Mouse (Mus musculus) CH12.LX (cell line): ENCODE data around the gene Arap2. TPM values are rescaled to one million over a fixed set of nuclear protein-coding genes. Genes with fewer than 3 reads are reported as not detected.

Experiments used
- DNase-seq: peaks from one replicate; pipeline ENCODE4 v3.0.0-alpha.2; 2013; ENCODE audit errors: extremely low read depth
- H3K27ac ChIP-seq: 2 replicates; pipeline ENCODE4 v1.5.1; 2012; ENCODE audit warnings: low read depth, mild to moderate bottlenecking, control low read depth, moderate library complexity; ENCODE audit not compliant: insufficient read depth
- H3K27me3 ChIP-seq: replicated peaks from 2 replicates; pipeline ENCODE3; 2012; ENCODE audit warnings: inconsistent platforms
- H3K36me3 ChIP-seq, 2 experiments: replicated peaks in 1 of 2; 2 replicates each; pipeline versions ENCODE3 to v1.6.1; 2012; ENCODE audit warnings: inconsistent platforms in 1 of 2, low read length in 1 of 2, mild to moderate bottlenecking in 1 of 2, mixed read lengths in 1 of 2, moderate library complexity in 1 of 2; ENCODE audit not compliant: control insufficient read depth in 1 of 2, insufficient read depth in 1 of 2
- H3K4me1 ChIP-seq, 2 experiments: 2 replicates each; pipeline ENCODE4 v1.6.1; 2012; ENCODE audit warnings: inconsistent platforms in 1 of 2, moderate library complexity in 1 of 2; ENCODE audit not compliant: insufficient read depth in 2 of 2, control insufficient read depth in 1 of 2
- H3K4me2 ChIP-seq: 2 replicates; pipeline ENCODE4 v1.6.1; 2012; ENCODE audit warnings: low read depth, mild to moderate bottlenecking, control low read depth; ENCODE audit not compliant: poor library complexity, insufficient read depth, severe bottlenecking
- H3K4me3 ChIP-seq, 3 experiments: fragments of 150-350 bp in 1 of 3; sonication (generic) in 1 of 3; replicated peaks in 1 of 3; 2 replicates each; pipeline versions ENCODE3 to v1.5.1; 2011 to 2012; ENCODE audit warnings: low read depth in 2 of 3, low read length in 2 of 3, mild to moderate bottlenecking in 2 of 3, moderate library complexity in 2 of 3, control low read depth in 1 of 3, improper control_type of control experiment in 1 of 3, inconsistent platforms in 1 of 3, mixed read lengths in 1 of 3; ENCODE audit not compliant: poor library complexity in 1 of 3
- H3K79me2 ChIP-seq: replicated peaks from 2 replicates; pipeline ENCODE4 v1.6.1; 2012; ENCODE audit warnings: mild to moderate bottlenecking, moderate library complexity; ENCODE audit not compliant: control insufficient read depth, poor library complexity, insufficient read depth, severe bottlenecking; ENCODE audit errors: extremely low read depth
- H3K9ac ChIP-seq: 2 replicates; pipeline ENCODE4 v1.6.1; 2012; ENCODE audit warnings: low read depth, mild to moderate bottlenecking, control low read depth, moderate library complexity; ENCODE audit not compliant: insufficient read depth
- H3K9me3 ChIP-seq: replicated peaks from 2 replicates; pipeline ENCODE3; 2012; ENCODE audit warnings: low read length, inconsistent platforms, mixed read lengths
- ELF1 ChIP-seq: IDR thresholded peaks from 2 replicates; pipeline ENCODE4 v1.6.1; 2014; ENCODE audit warnings: low read depth, mild to moderate bottlenecking, inconsistent platforms, low read length, improper control_type of control experiment
- ZC3H11A ChIP-seq: IDR thresholded peaks from 2 replicates; pipeline ENCODE4 v1.6.1; 2012; ENCODE audit warnings: low read depth, mild to moderate bottlenecking, inconsistent platforms, low read length, improper control_type of control experiment
- dilution Hi-C: fragments of 300-500 bp; cut with MboI; formaldehyde crosslinking; loops from 2 replicates; pipeline ENCODE4 v1.14.3; 2020; ENCODE audit warnings: low sequenced_read_pairs; ENCODE audit not compliant: extremely low pct_unique_long_range_greater_than_20kb, extremely low pct_ligation_motif_present
- in situ Hi-C: fragments of 300-500 bp; cut with MboI; formaldehyde crosslinking; loops from 3 replicates; pipeline ENCODE4 v1.14.3; 2019; ENCODE audit warnings: low sequenced_read_pairs, low pct_ligation_motif_present, low pct_unique_long_range_greater_than_20kb, mixed read lengths
- polyA plus RNA-seq: library from polyadenylated mRNA; unstranded; fragments of >175 nt; gene quantifications from 2 replicates; pipeline ENCODE4 v1.2.1, GENCODE M21; 2012; ENCODE audit warnings: low read depth; ENCODE audit not compliant: insufficient read length
- total RNA-seq, 2 experiments: library from RNA; depleted of rRNA; stranded (reverse); fragments of 300-350 nt in 1 of 2; fragments of >200 nt in 1 of 2; gene quantifications; 2 replicates each; pipeline ENCODE4 v1.2.3; 2012 to 2014

Arap2 gene
- total and polyA plus RNA-seq, 3 experiments, result 6.6 to 15.1 (median 9.4) TPM

- Histone ChIP-seq H3K9ac (no peak overlapping the region), H3K27ac (no peak overlapping the region), H3K4me3 (no peak overlapping the region), H3K4me1 (peaks cover 0 to 5% of the 10 kb centered on the region in 2 experiments; a peak in 2 of 4 replicates), H3K79me2 (no peaks in the 10 kb centered on the region), H3K4me2 (no peak overlapping the region), H3K36me3 (no peaks in the 10 kb centered on the region), H3K27me3 (no peaks in the 10 kb centered on the region), H3K9me3 (no peaks in the 10 kb centered on the region)
- dilution Hi-C loops (no loop called here), in situ Hi-C loops (no loop called here)
- TF ChIP-seq ZC3H11A, result no peak
- peak; percentile 33; the same call in 1 of the 2 replicates for TF ChIP-seq ELF1
- peak; percentile 25 for DNase-seq
Measured at GRCm38 (mm10) chr5:62574336-62574844, 191.6 kb downstream of the Arap2 start.

Other genes starting within 250 kb of the Arap2 start
- not detected in 2 replicates for gene Dthd1, start 47.7 kb upstream of the Arap2 start, total RNA-seq (2012; rRNA removed)
- gene Dthd1, start 47.7 kb upstream of the Arap2 start, total RNA-seq (2014; rRNA removed), result not detected in 2 replicates
- not detected in 2 replicates for gene Dthd1, start 47.7 kb upstream of the Arap2 start, polyA plus RNA-seq